Mouse (Mus musculus): ENCODE data around the gene Mctp1. TPM values are rescaled to one million over a fixed set of nuclear protein-coding genes. Genes with fewer than 3 reads are reported as not detected.

Gene Mctp1
- polyA plus RNA-seq, 1 experiment from 2014 or later, result 5.9 TPM

- Histone ChIP-seq H3K36me3 (ENCODE audit: control insufficient read depth, insufficient read depth) (no peaks in the 10 kb centered on the region), H3K27me3 (replicated peaks; ENCODE audit: control insufficient read depth, insufficient read depth, low read length) (no peaks in the 10 kb centered on the region), H3K4me2 (ENCODE audit: low read length) (no peak overlapping the region), H3K27ac (ENCODE audit: low read length) (no peak overlapping the region), H3K4me1 (replicated peaks; ENCODE audit: control insufficient read depth, insufficient read depth, low read length) (no peaks in the 10 kb centered on the region), H3K9ac (replicated peaks; ENCODE audit: low read depth, low read length) (no peak overlapping the region), H3K9me3 (ENCODE audit: control insufficient read depth, low read length) (no peaks in the 10 kb centered on the region), H3K4me3 (replicated peaks; ENCODE audit: low read length) (no peak overlapping the region)
- WGBS, result 29% methylated on average over 6 of the region's 6 CpGs
- ATAC-seq, result peak; percentile 33; the same call in 1 of the 2 replicates
These were observed 375.6 kb downstream of the Mctp1 start for GRCm38 (mm10) chr13:76759832-76760490.

GRCm38 (mm10) chr13:76799662-76800061 is 415.3 kb downstream of the Mctp1 start:
- Histone ChIP-seq H3K27me3 (replicated peaks; ENCODE audit: control insufficient read depth, insufficient read depth, low read length) (no peaks in the 10 kb centered on the region), H3K9ac (replicated peaks; ENCODE audit: low read depth, low read length) (no peak overlapping the region), H3K9me3 (ENCODE audit: control insufficient read depth, low read length) (no peaks in the 10 kb centered on the region), H3K4me2 (ENCODE audit: low read length) (no peak overlapping the region), H3K4me1 (replicated peaks; ENCODE audit: control insufficient read depth, insufficient read depth, low read length) (no peaks in the 10 kb centered on the region), H3K27ac (ENCODE audit: low read length) (no peak overlapping the region), H3K36me3 (ENCODE audit: control insufficient read depth, insufficient read depth) (no peaks in the 10 kb centered on the region), H3K4me3 (replicated peaks; ENCODE audit: low read length) (no peak overlapping the region)
- WGBS, result 43% methylated on average over 1 of the region's 1 CpGs
- peak; percentile 65 for ATAC-seq

GRCm38 (mm10) chr13:76801126-76801632 is 416.8 kb downstream of the Mctp1 start:
- no peak for ATAC-seq
- 83% methylated on average over 6 of the region's 6 CpGs for WGBS

GRCm38 (mm10) chr13:76802051-76802728 is 417.9 kb downstream of the Mctp1 start:
- Histone ChIP-seq H3K4me1 (replicated peaks; ENCODE audit: control insufficient read depth, insufficient read depth, low read length) (no peaks in the 10 kb centered on the region), H3K27me3 (replicated peaks; ENCODE audit: control insufficient read depth, insufficient read depth, low read length) (no peaks in the 10 kb centered on the region), H3K4me3 (replicated peaks; ENCODE audit: low read length) (no peak overlapping the region), H3K36me3 (ENCODE audit: control insufficient read depth, insufficient read depth) (no peaks in the 10 kb centered on the region), H3K9ac (replicated peaks; ENCODE audit: low read depth, low read length) (no peak overlapping the region), H3K4me2 (ENCODE audit: low read length) (no peak overlapping the region), H3K9me3 (ENCODE audit: control insufficient read depth, low read length) (no peaks in the 10 kb centered on the region), H3K27ac (ENCODE audit: low read length) (peak overlapping the region; percentile 47; the same call in 1 of the 2 replicates)
- 25% methylated on average over 3 of the region's 3 CpGs for WGBS
- ATAC-seq, result peak; percentile 92

More at GRCm38 (mm10) chr13:76801126-76801632, 416.8 kb downstream of the Mctp1 start:
- Histone ChIP-seq H3K4me2 (ENCODE audit: low read length) (no peak overlapping the region), H3K9ac (replicated peaks; ENCODE audit: low read depth, low read length) (no peak overlapping the region), H3K9me3 (ENCODE audit: control insufficient read depth, low read length) (no peaks in the 10 kb centered on the region), H3K36me3 (ENCODE audit: control insufficient read depth, insufficient read depth) (no peaks in the 10 kb centered on the region), H3K4me3 (replicated peaks; ENCODE audit: low read length) (no peak overlapping the region), H3K27me3 (replicated peaks; ENCODE audit: control insufficient read depth, insufficient read depth, low read length) (no peaks in the 10 kb centered on the region), H3K4me1 (replicated peaks; ENCODE audit: control insufficient read depth, insufficient read depth, low read length) (no peaks in the 10 kb centered on the region), H3K27ac (ENCODE audit: low read length) (no peak overlapping the region)

GRCm38 (mm10) chr13:76802926-76803325 is 418.6 kb downstream of the Mctp1 start:
- no peak overlapping the region for H3K4me3 ChIP-seq (replicated peaks; ENCODE audit: low read length)
- 75% methylated on average over 9 of the region's 9 CpGs for WGBS
- no peaks in the 10 kb centered on the region for H3K36me3 ChIP-seq (ENCODE audit: control insufficient read depth, insufficient read depth)
- no peaks in the 10 kb centered on the region for H3K9me3 ChIP-seq (ENCODE audit: control insufficient read depth, low read length)
- no peaks in the 10 kb centered on the region for H3K27me3 ChIP-seq (replicated peaks; ENCODE audit: control insufficient read depth, insufficient read depth, low read length)
- H3K9ac ChIP-seq (replicated peaks; ENCODE audit: low read depth, low read length), result no peak overlapping the region
- H3K4me1 ChIP-seq (replicated peaks; ENCODE audit: control insufficient read depth, insufficient read depth, low read length), result no peaks in the 10 kb centered on the region
- ATAC-seq, result no peak
- H3K4me2 ChIP-seq (ENCODE audit: low read length), result no peak overlapping the region
- H3K27ac ChIP-seq (ENCODE audit: low read length), result no peak overlapping the region

GRCm38 (mm10) chr13:76803799-76804198 is 419.5 kb downstream of the Mctp1 start:
- WGBS, result 78% methylated on average over 6 of the region's 6 CpGs

GRCm38 (mm10) chr13:76808871-76809390 is 424.6 kb downstream of the Mctp1 start:
- peaks cover 5% of the 10 kb centered on the region for H3K4me1 ChIP-seq (replicated peaks; ENCODE audit: control insufficient read depth, insufficient read depth, low read length)

More at GRCm38 (mm10) chr13:76803799-76804198, 419.5 kb downstream of the Mctp1 start:
- H3K4me1 ChIP-seq (replicated peaks; ENCODE audit: control insufficient read depth, insufficient read depth, low read length), result no peaks in the 10 kb centered on the region
- H3K27ac ChIP-seq (ENCODE audit: low read length), result no peak overlapping the region
- no peak overlapping the region for H3K4me3 ChIP-seq (replicated peaks; ENCODE audit: low read length)
- no peaks in the 10 kb centered on the region for H3K27me3 ChIP-seq (replicated peaks; ENCODE audit: control insufficient read depth, insufficient read depth, low read length)
- H3K9me3 ChIP-seq (ENCODE audit: control insufficient read depth, low read length), result no peaks in the 10 kb centered on the region
- no peak overlapping the region for H3K9ac ChIP-seq (replicated peaks; ENCODE audit: low read depth, low read length)
- H3K4me2 ChIP-seq (ENCODE audit: low read length), result no peak overlapping the region
- H3K36me3 ChIP-seq (ENCODE audit: control insufficient read depth, insufficient read depth), result no peaks in the 10 kb centered on the region
- no peak for ATAC-seq

GRCm38 (mm10) chr13:76809802-76810201 is 425.5 kb downstream of the Mctp1 start:
- no peak overlapping the region for H3K4me3 ChIP-seq (replicated peaks; ENCODE audit: low read length)
- H3K9ac ChIP-seq (replicated peaks; ENCODE audit: low read depth, low read length), result no peak overlapping the region
- H3K9me3 ChIP-seq (ENCODE audit: control insufficient read depth, low read length), result no peaks in the 10 kb centered on the region
- ATAC-seq, result no peak; the same call in 1 of the 2 replicates
- H3K27ac ChIP-seq (ENCODE audit: low read length), result no peak overlapping the region
- H3K36me3 ChIP-seq (ENCODE audit: control insufficient read depth, insufficient read depth), result no peaks in the 10 kb centered on the region
- peaks cover 5% of the 10 kb centered on the region for H3K4me1 ChIP-seq (replicated peaks; ENCODE audit: control insufficient read depth, insufficient read depth, low read length)
- no peak overlapping the region for H3K4me2 ChIP-seq (ENCODE audit: low read length)
- no peaks in the 10 kb centered on the region for H3K27me3 ChIP-seq (replicated peaks; ENCODE audit: control insufficient read depth, insufficient read depth, low read length)
- 15% methylated on average over 2 of the region's 2 CpGs for WGBS

More at GRCm38 (mm10) chr13:76808871-76809390, 424.6 kb downstream of the Mctp1 start:
- ATAC-seq, result peak; percentile 54; the same call in 1 of the 2 replicates
- WGBS, result 9% methylated on average over 1 of the region's 1 CpGs
- H3K27me3 ChIP-seq (replicated peaks; ENCODE audit: control insufficient read depth, insufficient read depth, low read length), result no peaks in the 10 kb centered on the region
- no peak overlapping the region for H3K4me3 ChIP-seq (replicated peaks; ENCODE audit: low read length)
- no peak overlapping the region for H3K9ac ChIP-seq (replicated peaks; ENCODE audit: low read depth, low read length)
- no peaks in the 10 kb centered on the region for H3K36me3 ChIP-seq (ENCODE audit: control insufficient read depth, insufficient read depth)
- H3K27ac ChIP-seq (ENCODE audit: low read length), result no peak overlapping the region
- no peak overlapping the region for H3K4me2 ChIP-seq (ENCODE audit: low read length)
- H3K9me3 ChIP-seq (ENCODE audit: control insufficient read depth, low read length), result no peaks in the 10 kb centered on the region

GRCm38 (mm10) chr13:76810496-76810939 is 426.2 kb downstream of the Mctp1 start:
- no peaks in the 10 kb centered on the region for H3K9me3 ChIP-seq (ENCODE audit: control insufficient read depth, low read length)
- no peak overlapping the region for H3K4me3 ChIP-seq (replicated peaks; ENCODE audit: low read length)
- no peak overlapping the region for H3K9ac ChIP-seq (replicated peaks; ENCODE audit: low read depth, low read length)
- H3K27ac ChIP-seq (ENCODE audit: low read length), result no peak overlapping the region
- H3K27me3 ChIP-seq (replicated peaks; ENCODE audit: control insufficient read depth, insufficient read depth, low read length), result no peaks in the 10 kb centered on the region
- under 1% methylated on average over 7 of the region's 7 CpGs for WGBS
- peaks cover 5% of the 10 kb centered on the region for H3K4me1 ChIP-seq (replicated peaks; ENCODE audit: control insufficient read depth, insufficient read depth, low read length)
- peak overlapping the region; percentile 35; the same call in 1 of the 2 replicates for H3K4me2 ChIP-seq (ENCODE audit: low read length)
- H3K36me3 ChIP-seq (ENCODE audit: control insufficient read depth, insufficient read depth), result no peaks in the 10 kb centered on the region
- peak; percentile 81 for ATAC-seq

Measured in forebrain, embryonic 16.5 days (tissue).